Mouse (Mus musculus) bone marrow macrophage, adult 2 months (primary cell): ENCODE data around the gene Gm20388. TPM values are rescaled to one million over a fixed set of nuclear protein-coding genes. Genes with fewer than 3 reads are reported as not detected.

Experiments
- H3K27ac ChIP-seq: 2 replicates; pipeline ENCODE4 v1.5.1; 2012; ENCODE audit warnings: low read depth, low read length; ENCODE audit not compliant: insufficient read depth
- H3K4me1 ChIP-seq: 2 replicates; pipeline ENCODE4 v1.6.1; 2012; ENCODE audit warnings: low read length; ENCODE audit not compliant: control insufficient read depth, insufficient read depth
- H3K4me3 ChIP-seq: 2 replicates; pipeline ENCODE4 v1.5.1; 2012; ENCODE audit warnings: mild to moderate bottlenecking, low read length, moderate library complexity; ENCODE audit not compliant: insufficient read depth
- CTCF ChIP-seq: IDR thresholded peaks from 2 replicates; pipeline ENCODE4 v1.5.1; 2012; ENCODE audit warnings: low read depth, mild to moderate bottlenecking, low read length, moderate library complexity
- POLR2A ChIP-seq: IDR thresholded peaks from 2 replicates; pipeline ENCODE4 v1.6.1; 2012; ENCODE audit warnings: mild to moderate bottlenecking, low read depth, low read length, borderline replicate concordance
- polyA plus RNA-seq: library from polyadenylated mRNA; stranded (reverse); fragments of >200 nt; gene quantifications from 2 replicates; pipeline ENCODE4 v1.2.4, GENCODE M21; 2012; ENCODE audit not compliant: missing spikeins, insufficient read depth, insufficient read length

Gm20388 gene
- polyA plus RNA-seq, 1 experiment, result 32.7 TPM

GRCm38 (mm10) chr8:122685097-122685861, 2774.6 kb downstream of the Gm20388 start:
- Histone ChIP-seq H3K27ac (no peak overlapping the region), H3K4me1 (no peaks in the 10 kb centered on the region), H3K4me3 (no peak overlapping the region)
- no peak for TF ChIP-seq POLR2A
- no peak for TF ChIP-seq CTCF

GRCm38 (mm10) chr8:122686879-122687278, 2776.2 kb downstream of the Gm20388 start:
- H3K4me3 ChIP-seq, result no peak overlapping the region
- H3K27ac ChIP-seq, result no peak overlapping the region
- TF ChIP-seq CTCF, result no peak
- no peaks in the 10 kb centered on the region for H3K4me1 ChIP-seq

GRCm38 (mm10) chr8:122689315-122689714, 2778.7 kb downstream of the Gm20388 start:
- Histone ChIP-seq H3K4me3 (no peak overlapping the region), H3K4me1 (no peaks in the 10 kb centered on the region), H3K27ac (no peak overlapping the region)
- TF ChIP-seq CTCF (no peak), POLR2A (no peak)

GRCm38 (mm10) chr8:122691018-122691417, 2780.4 kb downstream of the Gm20388 start:
- Histone ChIP-seq H3K27ac (no peak overlapping the region), H3K4me1 (no peaks in the 10 kb centered on the region), H3K4me3 (no peak overlapping the region)
- TF ChIP-seq POLR2A, result no peak
- no peak for TF ChIP-seq CTCF

GRCm38 (mm10) chr8:122692152-122692551, 2781.5 kb downstream of the Gm20388 start:
- TF ChIP-seq CTCF (no peak), POLR2A (no peak)
- H3K27ac ChIP-seq, result no peak overlapping the region
- H3K4me1 ChIP-seq, result no peaks in the 10 kb centered on the region
- no peak overlapping the region for H3K4me3 ChIP-seq

GRCm38 (mm10) chr8:122695438-122696042, 2784.9 kb downstream of the Gm20388 start:
- TF ChIP-seq POLR2A (no peak), CTCF (no peak)
- Histone ChIP-seq H3K27ac (no peak overlapping the region), H3K4me3 (no peak overlapping the region), H3K4me1 (peaks cover 9% of the 10 kb centered on the region)

- TF ChIP-seq POLR2A (no peak), CTCF (no peak)
- Histone ChIP-seq H3K4me1 (peaks cover 16% of the 10 kb centered on the region), H3K4me3 (no peak overlapping the region), H3K27ac (no peak overlapping the region)
Observed at GRCm38 (mm10) chr8:122697181-122697581, 2786.5 kb downstream of the Gm20388 start.

GRCm38 (mm10) chr8:122697586-122697985, 2786.9 kb downstream of the Gm20388 start:
- H3K4me3 ChIP-seq, result no peak overlapping the region
- TF ChIP-seq CTCF, result no peak
- no peak for TF ChIP-seq POLR2A
- peaks cover 17% of the 10 kb centered on the region for H3K4me1 ChIP-seq
- H3K27ac ChIP-seq, result no peak overlapping the region

- Histone ChIP-seq H3K4me1 (peaks cover 17% of the 10 kb centered on the region), H3K4me3 (peak overlapping the region; percentile 30)
Observed at GRCm38 (mm10) chr8:122698254-122698768, 2787.7 kb downstream of the Gm20388 start.

GRCm38 (mm10) chr8:122699005-122699492, 2788.4 kb downstream of the Gm20388 start, which contains the start of gene Cbfa2t3:
Cbfa2t3 (minus strand) TSS chr8:122699109.
- peak within 1 kb of the TSS; percentile 30 for H3K4me3 ChIP-seq
- H3K4me1 ChIP-seq, result peaks cover 17% of the 10 kb centered on the region

More at GRCm38 (mm10) chr8:122698254-122698768, 2787.7 kb downstream of the Gm20388 start:
- no peak overlapping the region for H3K27ac ChIP-seq
- TF ChIP-seq CTCF (no peak), POLR2A (no peak)

More at GRCm38 (mm10) chr8:122699005-122699492, 2788.4 kb downstream of the Gm20388 start, which contains the start of gene Cbfa2t3:
- no peak within 1 kb of the TSS for H3K27ac ChIP-seq
- no peak for TF ChIP-seq CTCF
